Mouse (Mus musculus): ENCODE measurements around the gene Dnajb5.

- TF ChIP-seq POLR2A (IDR thresholded peaks at IDR 0.05; ENCODE audit: insufficient read length, low read depth) = no peak
- TF ChIP-seq USF1 (IDR thresholded peaks at IDR 0.05; ENCODE audit: low read depth) = no peak
- TF ChIP-seq E2F4 (IDR thresholded peaks at IDR 0.05; ENCODE audit: insufficient read depth) = no peak
- no peak for TF ChIP-seq MYOD1 (IDR thresholded peaks at IDR 0.05; ENCODE audit: control insufficient read depth in 1 of 3, insufficient read length in 2 of 3, low read depth in 2 of 3)
- no peak for TF ChIP-seq TCF3 (IDR thresholded peaks at IDR 0.05; ENCODE audit: insufficient read length, low read depth)
Measured at GRCm38 (mm10) chr4:42969304-42969703, 19.7 kb downstream of the Dnajb5 start, which contains the start of gene 1700022I11Rik.

Measured in myocyte (in vitro differentiated cells).